Mouse (Mus musculus) layer of hippocampus, adult 9-11 months (tissue): ENCODE results near the gene Upp2.
A peak's percentile ranks its signal among the peaks of the same experiment; 100 is the strongest.

Source experiments
- DNase-seq: peaks from one replicate; pipeline ENCODE4 v3.0.0; 2022

Gene Upp2

DNA sequence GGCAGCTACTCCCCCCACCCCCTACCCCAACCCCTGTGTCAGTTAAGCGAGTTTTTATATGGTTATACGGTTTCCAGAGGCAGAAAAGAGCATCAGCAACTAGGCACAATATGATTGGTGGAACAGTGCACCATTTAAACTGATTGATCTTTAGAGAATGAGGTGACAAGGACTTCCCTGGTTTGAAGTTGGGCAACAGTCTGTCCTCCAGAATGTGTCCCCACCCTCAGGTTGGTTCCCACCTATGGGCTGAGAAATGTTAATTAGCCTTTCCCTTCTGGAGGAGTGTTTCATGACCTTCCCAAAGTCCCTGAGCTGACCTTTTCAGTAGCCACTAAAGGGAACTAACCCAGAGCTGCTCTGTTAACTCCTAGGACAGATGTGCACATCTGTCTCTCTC lies 58.6 kb downstream of the Upp2 start:
- no peak for DNase-seq

DNA sequence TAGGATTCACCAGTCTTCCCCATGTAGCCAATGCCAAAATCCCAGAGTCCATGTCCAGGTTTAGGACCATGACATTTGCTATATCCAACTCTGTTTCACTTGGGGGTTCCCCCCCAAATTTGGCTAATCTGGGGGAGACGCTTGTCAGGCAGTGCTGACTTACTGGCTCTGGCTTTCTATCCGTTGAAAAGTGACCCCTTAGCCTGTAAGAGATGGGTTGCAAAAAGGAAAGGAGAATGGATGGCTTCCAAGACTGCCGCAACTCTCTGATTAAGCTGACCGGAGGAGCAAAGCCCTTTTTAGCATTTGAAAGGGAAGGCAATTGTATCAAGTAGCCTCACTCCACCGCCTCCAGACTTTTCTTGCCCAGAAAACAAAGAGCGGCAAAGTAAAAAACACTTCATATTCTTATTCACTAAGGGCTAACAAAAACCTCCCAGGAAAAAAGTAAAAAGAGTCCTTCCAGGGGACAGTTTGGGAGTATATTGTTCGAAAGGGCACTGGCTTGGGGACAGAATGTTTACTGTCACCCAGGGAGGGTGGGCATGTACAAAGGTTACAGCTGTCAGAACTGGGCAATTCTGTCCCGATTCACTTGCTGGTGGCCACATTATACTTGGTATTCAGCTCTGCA lies 59.2 kb downstream of the Upp2 start:
- DNase-seq: no peak

DNA sequence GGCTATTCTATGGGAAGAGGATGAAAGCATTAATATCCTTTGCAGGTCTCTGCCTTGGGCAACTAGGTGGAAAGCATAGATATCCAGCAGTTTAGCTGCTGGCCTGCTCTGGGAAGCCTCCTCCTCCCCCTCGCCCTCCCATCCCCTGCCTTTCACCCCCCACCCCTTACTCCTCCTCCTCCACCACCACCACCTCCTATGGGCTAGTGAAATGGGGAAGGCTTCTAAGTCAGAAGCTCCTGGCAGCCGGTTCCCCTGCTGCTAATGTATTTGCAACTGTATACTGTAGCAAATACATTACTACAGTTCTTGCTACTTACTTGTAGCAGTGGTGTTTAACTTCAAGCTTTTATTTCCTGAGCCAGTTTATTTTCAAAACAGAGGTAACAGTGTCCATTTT lies 60.9 kb downstream of the Upp2 start:
- no peak for DNase-seq

DNA sequence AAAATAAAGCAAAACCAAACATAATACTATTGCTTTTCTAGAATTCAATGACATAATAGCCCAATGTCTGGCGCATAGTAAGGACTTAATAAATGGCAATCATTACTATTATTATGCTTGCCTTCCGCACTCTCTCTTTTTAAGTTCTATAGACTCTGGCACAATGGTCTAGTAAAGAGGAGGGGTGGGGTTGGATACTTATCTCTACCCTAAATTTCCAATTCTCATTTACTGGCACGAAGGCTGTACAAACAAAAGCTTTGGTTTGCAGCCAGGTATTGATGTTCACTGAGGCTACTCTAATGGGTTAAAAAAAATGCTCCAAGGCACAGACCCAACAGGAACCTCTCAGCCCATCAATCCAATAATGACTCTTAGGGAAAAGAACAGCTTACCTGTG lies 61.9 kb downstream of the Upp2 start:
- no peak for DNase-seq

DNA sequence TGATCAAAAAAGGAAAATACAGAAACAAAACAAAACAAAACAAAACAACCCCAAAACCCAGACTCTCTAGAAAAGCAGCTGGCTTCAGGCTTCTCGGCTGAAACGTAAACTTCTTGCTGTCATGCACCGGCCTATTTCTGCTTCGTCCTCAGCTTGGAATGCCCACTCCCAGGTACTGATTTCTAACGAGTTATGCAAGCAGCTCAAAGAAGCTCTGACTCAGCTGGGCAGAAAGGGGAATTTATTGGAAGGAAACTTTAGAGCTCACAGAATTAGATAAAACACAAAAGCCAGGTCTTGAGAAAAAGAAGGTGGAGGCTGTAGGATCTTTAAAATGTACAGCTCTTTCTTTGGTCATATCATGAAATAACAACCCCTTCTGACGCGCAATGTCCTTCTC lies 62.3 kb downstream of the Upp2 start:
- DNase-seq: no peak

DNA sequence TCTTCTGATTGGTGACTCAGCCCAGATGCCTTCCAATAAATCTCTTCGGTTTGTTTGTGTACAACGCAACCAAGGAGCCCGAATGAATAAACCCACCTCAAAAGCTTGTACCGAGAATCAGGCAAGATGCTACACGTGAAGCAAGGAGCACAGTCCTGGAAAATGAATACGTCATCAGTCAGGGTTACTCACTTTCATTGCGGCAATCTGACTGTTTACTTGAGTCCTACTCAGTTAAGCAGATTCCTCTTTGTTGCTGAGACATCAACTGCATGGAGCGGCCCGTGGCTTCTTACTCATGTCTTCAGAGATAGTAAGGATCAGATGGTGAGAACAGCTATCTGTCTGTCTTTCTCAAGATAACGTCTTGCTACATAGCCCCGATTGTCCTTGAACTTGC lies 66.7 kb downstream of the Upp2 start:
- no peak for DNase-seq

DNA sequence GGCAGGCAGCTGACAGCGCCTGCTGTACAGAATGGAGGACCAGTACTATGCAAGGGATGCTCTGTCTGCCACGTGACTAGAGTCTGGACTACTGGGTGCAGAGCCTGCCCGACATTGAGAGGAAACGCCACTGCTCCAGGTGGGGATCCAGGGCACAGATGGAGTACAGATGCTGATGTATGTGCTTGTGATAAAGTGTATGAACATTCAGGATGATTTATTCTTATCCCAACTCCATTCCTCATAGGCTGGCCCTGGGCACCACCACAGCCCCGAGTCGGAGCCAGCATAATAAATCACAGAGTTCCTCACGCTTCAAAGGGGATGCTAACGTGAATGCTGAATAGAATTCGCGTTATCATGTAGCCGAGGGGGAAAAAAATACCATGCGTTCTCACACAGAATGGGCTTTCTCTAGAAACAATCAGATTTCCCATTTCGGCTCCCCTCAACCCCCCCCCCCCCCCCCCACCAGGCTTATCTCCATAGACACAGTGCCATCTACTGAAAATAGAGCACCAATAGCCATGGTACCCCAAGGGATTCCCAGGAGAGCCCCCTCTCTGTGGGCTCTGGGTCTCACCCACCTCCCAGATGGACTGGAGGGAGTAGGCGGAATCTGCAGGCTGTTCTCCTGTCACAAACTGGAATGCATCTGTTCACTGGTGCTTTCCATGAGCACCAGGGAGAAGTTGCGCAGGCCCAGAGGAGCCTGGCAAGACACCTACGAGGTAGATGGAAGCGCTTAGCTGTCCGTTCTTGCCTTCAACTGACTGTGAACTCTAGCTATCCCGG lies 74.9 kb downstream of the Upp2 start:
- peak; percentile 94 for DNase-seq

DNA sequence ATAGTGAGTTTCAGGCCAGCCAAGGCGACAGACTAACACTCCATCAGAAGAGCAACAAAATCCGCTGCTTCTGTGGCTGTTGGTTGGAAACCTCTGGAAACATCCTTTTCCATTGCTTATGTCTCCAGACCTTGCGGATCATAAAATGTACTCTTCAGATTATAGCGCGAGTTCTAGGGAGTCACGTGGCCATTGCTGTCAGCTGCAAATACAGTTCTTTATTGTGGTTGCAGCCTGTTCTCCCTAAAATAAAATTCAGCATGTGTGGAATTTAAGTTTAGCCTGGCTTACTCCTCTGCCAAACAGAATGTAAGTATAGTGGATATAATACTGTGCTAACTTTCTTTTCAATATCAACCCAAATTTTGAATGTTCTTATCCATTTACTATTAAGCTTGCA lies 78.6 kb downstream of the Upp2 start:
- DNase-seq: no peak

DNA sequence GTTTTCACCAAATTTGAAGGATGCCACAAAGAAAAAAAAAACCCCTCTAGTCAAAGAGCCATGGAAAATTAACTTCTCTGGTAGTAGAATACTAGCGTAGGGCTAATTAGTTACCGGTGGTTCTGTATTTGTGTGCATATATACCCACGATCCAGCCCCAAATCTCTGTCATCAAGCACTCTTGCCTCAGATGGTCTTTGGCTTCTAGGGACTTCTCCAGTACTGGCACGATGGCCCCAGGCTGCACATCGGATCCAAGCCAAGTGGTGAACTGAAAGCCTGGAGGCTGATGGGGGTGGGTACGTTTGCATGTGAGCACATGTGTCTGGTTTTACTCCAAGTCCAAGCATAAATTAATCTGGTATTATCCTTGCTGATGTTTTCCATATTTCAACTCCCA lies 88.1 kb downstream of the Upp2 start:
- DNase-seq: peak; percentile 0

DNA sequence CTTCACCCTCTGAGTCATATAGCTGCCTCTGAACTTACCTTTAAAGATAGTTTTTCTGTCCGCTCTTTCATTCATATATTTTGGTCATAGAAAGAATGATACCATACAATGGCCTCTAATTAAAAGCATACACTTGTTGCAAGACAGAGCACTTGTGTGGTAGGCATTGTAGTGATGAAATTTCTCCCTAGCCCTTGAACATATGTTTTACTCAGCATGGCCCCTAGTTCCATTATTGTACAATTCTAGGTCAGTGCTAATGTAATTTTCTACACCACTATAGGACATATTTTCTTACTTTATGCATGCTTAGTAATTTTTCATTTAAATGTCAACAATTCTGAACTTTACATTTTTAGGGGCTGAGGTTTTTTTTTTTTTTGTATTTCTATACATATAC lies 89.9 kb downstream of the Upp2 start:
- DNase-seq: no peak

DNA sequence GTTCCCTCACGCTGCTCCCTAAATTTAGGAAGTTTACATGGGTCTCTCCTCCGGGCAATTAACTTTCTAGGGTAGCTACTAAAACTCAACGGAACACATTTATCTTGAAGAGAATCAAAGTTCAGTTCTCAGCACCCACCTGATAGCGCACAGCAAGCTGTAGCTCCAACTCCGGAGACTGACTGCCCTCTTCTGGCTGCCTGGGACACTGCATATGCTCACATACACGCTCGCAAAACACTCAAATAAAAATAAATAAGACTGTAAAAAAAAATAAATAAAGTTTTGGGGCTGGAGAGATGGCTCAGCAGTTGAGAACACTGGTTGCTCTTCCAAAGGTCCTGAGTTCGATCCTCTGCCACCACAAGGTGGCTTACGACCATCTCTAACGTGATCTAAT lies 90.8 kb downstream of the Upp2 start:
- DNase-seq: peak; percentile 1

DNA sequence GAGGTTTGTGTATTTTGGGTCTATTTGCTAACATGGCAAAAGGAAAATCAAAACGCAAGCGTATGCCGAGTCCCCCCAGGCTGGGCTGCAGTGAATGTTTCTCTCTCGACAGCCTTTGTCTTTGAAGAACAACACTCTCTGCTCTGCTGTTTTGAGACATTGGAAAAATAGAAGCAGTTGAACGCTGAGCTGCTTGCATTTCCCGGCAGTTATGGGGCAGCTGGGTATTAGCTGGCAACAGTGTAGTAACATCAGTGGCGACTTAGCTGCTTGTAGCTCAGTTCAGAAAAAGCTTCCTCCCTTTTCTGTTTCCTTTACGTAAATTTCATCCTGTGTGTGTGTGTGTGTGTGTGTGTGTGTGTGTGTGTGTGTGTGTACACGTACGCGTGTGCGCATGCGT lies 93.5 kb downstream of the Upp2 start:
- no peak for DNase-seq

DNA sequence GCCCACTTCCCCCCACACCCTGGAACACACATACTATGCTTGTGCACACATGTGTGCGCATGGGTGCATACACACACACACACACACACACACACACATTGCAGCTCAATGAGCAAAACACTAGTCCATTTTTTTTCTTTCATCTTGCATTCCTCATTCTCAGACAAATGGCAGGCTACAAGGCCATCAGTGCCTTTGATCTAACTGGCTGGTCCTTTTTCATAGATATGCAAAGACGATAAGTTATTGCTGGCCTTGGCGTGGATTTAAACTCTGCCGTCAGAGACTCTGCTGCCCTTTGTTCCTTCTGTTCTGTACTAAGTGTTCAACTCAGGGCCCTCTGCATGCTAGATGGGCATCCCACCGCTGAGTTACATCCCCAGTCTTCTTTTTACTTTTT lies 94.0 kb downstream of the Upp2 start:
- no peak for DNase-seq

DNA sequence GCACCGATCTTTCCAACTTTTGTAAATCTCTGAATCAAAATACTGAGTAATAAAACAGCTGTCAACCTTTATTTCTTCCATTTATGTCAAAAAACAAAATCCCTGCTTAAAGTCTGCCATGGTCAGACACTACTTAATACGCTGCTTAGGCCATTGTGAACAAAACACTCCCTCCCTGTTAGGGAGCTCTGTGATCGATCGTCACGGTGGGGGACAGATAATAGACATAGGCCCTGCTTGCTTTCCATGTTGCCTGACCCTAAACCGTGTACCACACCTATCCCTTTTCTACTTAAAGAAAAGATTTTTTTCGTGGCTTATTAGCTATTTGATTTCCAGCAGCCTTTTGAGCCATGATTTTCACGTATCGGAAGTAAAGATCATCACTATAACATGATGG lies 95.6 kb downstream of the Upp2 start:
- DNase-seq: no peak

DNA sequence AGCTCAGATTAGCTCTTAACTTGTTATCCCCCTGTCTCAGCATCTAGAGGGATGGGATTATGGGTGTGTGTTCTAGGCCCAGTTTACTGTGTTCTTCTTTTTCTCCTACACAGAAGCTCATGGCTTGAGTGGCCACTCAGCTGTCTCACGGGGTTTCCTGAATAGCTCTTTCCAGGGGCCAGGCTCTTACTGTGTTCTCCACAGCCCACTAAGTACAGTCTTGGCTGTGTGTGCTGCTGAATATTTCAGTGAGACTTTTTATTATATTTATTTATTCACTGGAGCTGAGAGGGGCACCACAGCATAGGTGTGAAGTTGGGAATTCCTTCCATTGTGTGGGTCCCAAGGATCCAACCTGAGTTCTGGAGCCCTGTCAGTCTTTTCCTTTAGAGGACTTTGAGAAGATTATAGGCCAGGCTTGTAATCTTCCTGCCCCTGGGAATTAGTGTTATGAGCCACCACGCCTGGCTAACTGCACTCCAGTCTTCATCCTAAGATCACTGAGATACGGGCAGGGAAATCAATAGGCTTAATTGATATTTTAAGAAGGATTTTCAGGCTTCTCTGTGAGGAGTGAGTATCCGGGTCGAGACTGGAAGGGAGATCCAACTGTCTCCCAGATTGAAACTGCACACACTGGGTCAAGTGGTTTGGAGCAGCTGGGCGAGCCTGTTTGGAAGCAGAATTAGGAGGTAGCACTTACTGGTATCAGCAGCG lies 96.5 kb downstream of the Upp2 start:
- DNase-seq: no peak

DNA sequence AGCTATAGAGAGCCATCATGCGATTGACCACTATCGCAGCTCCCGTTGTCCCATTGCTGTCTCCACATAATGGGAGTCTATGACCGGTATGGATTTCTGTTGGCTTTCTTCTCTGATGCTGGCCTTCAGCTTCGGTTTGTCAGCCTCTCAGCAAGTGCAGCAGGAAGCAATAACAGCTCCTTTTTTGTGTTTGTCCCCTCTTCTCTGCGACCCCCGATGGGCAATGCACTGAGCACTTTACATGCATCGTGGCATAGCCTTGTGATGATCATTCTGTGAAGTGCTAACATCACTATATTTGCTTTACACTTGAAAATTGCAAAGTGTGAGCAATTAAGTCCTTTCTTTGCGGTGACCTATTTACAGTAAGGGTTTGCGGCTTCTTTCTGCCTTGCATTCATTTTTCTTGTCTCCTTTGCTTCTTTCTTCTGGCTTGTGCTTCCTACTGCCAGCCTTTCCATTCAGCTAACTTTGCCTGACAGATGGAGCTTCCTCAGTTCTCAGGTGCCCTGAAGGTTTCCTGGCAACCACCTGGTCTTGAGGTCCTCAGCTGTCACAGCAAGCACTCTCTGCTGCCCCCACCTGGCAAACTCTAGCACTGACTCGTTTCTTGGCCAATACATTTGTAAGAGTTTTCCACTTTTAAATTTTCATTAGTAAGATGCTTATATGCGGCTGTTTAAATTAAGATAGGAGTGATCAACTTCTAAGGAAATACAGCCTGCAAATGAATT lies 98.2 kb downstream of the Upp2 start:
- DNase-seq: peak; percentile 59

DNA sequence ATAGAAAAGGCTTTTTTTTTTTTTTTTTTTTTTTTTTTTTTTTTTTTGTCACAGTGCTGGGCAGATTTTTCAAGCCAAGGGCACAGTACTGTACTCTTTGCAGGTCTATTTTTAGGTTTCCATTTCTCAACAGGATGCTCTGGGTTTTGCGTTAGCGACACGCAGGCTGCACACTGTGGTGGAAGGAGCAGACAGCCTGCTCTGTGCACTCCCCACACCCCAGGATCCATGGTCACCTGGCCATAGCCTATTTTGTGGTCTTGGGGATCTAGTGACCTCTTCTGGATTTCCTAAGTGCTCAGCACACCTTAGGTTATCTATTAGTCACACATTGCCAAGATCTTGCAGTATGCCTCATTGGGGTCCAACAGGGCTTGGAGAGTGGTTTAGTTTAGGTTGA lies 100.2 kb downstream of the Upp2 start:
- DNase-seq: no peak

DNA sequence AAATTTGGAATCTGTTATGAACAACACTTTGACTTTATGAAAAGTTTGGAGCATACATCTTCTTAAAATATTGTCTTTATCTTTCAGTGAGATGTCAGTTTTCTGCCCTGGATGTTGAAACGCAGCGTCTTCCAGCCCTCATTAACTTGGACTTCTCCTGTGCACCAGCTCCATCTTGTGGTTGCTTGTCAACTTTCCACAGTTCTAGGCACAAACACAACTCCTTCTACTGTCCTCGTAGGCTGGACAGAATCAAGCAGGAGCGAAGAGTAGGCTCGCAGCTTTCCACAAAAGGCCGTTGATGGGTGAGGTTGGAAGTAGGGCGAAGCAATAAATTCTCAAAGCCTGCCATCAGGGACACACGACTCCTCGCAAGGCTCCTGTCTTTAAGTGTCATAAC lies 100.9 kb downstream of the Upp2 start:
- DNase-seq: peak; percentile 68

DNA sequence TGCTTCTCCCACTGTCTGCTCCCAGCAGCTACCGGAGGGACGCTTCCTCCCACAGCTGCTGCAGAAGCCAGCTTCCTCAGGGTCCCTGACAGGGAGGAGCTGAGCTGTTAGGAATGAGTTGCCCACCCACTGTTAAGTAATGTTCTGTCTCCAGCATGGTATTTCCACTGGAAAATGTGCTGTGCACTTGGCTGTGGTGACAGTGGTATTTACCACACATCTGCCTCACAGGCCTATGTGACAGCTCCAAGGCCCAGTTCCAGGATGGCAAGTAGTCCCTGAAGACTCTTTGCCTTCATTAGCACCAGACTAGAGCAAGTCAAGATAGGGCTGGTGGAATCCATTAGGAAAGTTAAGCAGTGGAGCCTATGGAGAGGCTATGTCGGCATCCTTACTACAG lies 102.0 kb downstream of the Upp2 start:
- no peak for DNase-seq

DNA sequence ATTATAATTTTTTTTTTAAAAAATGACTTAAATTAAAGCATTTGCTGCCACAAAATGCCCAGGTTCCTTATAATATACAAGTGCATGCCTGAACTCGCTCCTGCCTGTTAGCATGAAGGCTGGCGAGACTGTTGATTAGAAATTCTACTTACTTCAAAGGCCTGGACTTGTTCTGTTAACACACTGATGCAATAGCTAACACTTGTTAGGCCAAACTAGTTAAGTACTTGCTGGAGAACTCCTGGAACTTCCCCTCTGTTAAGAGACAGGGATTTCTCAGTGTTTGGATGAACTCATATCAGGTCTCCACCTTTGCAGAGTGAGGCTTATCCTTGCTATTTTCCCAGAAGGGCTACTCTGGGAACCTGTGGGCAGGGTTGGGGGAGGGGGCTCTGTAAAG lies 105.4 kb downstream of the Upp2 start:
- DNase-seq: no peak

DNA sequence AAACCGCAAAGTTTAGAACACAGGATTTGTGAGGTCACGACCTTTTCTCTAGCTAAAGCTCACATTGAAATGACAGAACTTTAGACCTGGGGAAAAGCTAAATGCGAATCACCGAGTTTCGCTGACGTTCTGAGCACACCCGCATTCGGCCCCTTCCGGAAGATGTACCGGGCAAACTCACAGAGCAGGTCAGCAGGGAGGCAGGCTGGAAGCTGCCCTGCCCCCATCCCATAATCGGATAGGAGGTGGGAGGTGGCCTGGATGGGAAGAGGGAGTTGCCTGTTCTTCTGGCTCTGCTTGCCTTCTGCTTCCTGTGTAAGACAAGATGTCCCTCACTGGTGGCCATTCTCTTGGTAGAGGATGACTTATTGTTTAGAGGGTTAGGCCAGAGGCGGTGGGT lies 112.9 kb downstream of the Upp2 start:
- DNase-seq: no peak

DNA sequence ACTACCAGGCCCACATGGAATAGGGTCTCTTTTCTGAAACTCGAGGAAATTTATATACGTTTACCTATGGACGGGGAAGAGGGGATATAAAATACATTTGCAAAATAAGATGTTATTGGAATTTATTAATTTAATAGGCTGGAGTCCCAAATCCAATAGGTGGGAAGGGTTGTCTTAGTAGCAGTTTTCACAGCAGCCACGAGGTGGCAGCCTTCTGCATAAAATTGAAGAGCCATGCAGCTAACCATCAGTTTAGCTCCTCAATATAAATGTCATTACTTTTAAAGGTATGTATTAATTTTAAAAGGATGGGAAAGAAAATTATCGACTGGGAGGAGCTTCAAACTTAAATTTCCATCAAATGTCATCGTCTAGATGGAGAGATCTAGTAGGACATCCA lies 113.7 kb downstream of the Upp2 start:
- DNase-seq: peak; percentile 51

DNA sequence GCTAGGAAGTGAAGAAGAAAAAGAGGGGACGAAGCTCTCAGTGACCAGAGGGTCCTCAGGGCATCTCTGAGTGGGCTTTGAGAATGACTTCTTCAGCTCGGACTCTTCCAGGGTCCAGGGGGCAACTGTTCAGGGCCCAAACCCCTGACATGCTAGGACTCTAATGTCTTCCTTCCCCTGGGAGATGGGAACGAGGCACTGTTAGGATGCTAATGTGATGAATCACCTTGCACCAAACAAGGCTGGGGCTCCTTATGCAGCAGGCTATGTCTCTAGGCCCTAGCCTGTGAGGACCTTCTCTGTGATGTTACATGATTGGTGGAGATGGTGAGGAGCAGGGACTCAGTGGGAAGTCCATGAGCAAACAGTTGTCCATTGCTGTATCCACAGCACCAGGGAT lies 114.3 kb downstream of the Upp2 start:
- DNase-seq: no peak

DNA sequence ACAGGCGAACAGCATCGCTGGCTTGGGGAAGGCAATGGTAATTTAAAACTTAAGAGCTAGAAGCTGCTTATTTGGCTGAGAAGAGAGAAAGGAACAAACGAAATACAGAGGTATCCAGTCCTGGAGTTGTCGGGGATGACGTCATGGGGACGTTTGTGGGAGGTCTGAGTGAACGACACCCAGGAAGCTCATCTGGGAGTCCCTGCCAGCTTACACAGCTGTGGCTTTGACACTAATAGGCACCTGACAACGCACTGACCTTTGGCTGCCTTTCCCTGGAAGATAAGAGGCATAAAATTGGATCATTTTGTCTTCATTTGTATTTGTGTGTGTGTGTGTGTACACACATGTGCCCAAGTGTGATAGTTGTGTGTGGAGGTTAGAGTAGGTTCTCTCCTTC lies 130.4 kb downstream of the Upp2 start:
- no peak for DNase-seq
